Mouse (Mus musculus) intestine, postnatal 0 days (tissue): Measurements from ENCODE around the gene Smco4. TPM values are rescaled to one million over a fixed set of nuclear protein-coding genes. Genes with fewer than 3 reads are reported as not detected.

Experiments
- ATAC-seq: fragments of 200-750 bp; cut with Nextera tagmentation; 2 replicates; pipeline ENCODE4 v1.8.0; 2017; ENCODE audit warnings: mild to moderate bottlenecking, moderate TSS enrichment, moderate library complexity
- H3K27ac ChIP-seq: fragments of 300-500 bp; sonication (generic); 2 replicates; pipeline ENCODE4 v1.5.1; 2014; ENCODE audit warnings: mild to moderate bottlenecking, low read depth, low read length, moderate library complexity
- H3K27me3 ChIP-seq: fragments of 300-500 bp; sonication (generic); replicated peaks from 2 replicates; pipeline ENCODE4 v1.6.1; 2014; ENCODE audit warnings: low read length, mixed read lengths; ENCODE audit not compliant: control insufficient read depth, insufficient read depth
- H3K36me3 ChIP-seq: fragments of 300-500 bp; sonication (generic); 2 replicates; pipeline ENCODE4 v1.6.1; 2014; ENCODE audit warnings: mild to moderate bottlenecking, moderate library complexity; ENCODE audit not compliant: control insufficient read depth, insufficient read depth
- H3K4me1 ChIP-seq: fragments of 300-500 bp; sonication (generic); replicated peaks from 2 replicates; pipeline ENCODE4 v1.6.1; 2014; ENCODE audit warnings: antibody characterized with exemption, low read length, mixed read lengths; ENCODE audit not compliant: control insufficient read depth, insufficient read depth
- H3K4me2 ChIP-seq: fragments of 300-500 bp; sonication (generic); replicated peaks from 2 replicates; pipeline ENCODE4 v1.6.1; 2014; ENCODE audit warnings: low read depth, mild to moderate bottlenecking, moderate library complexity
- H3K4me3 ChIP-seq: fragments of 300-500 bp; sonication (generic); 2 replicates; pipeline ENCODE4 v1.5.1; 2014; ENCODE audit warnings: low read depth, low read length
- H3K9ac ChIP-seq: fragments of 300-500 bp; sonication (generic); 2 replicates; pipeline ENCODE4 v1.6.1; 2014; ENCODE audit warnings: mild to moderate bottlenecking, low read depth, low read length
- H3K9me3 ChIP-seq: fragments of 300-500 bp; sonication (generic); 2 replicates; pipeline ENCODE4 v1.6.1; 2016; ENCODE audit warnings: mixed run types; ENCODE audit not compliant: control insufficient read depth
- CTCF ChIP-seq: sonication (generic); IDR thresholded peaks from 2 replicates; pipeline ENCODE4 v1.5.1; 2016; ENCODE audit warnings: low read depth, mild to moderate bottlenecking, control low read depth, antibody characterized with exemption, moderate library complexity
- WGBS: fragments of 180-500 bp; shearing (Covaris S2); extraction: QIAGEN DNeasy Blood & Tissue Kit; methylation state at CpG from one replicate; pipeline ENCODE4 v1.1.7; 2014; 5-methylcytosine and 5-hydroxymethylcytosine counted together
- polyA plus RNA-seq: library from polyadenylated mRNA; unstranded; fragments of >200 nt; fragmentation: Nextera tagmentation; extraction: Ambion mirVana; gene quantifications from 2 replicates; pipeline ENCODE4 v1.2.1, GENCODE M21; 2015

The Smco4 gene
- polyA plus RNA-seq = 4.3 and 5.2 TPM in 2 replicates

DNA sequence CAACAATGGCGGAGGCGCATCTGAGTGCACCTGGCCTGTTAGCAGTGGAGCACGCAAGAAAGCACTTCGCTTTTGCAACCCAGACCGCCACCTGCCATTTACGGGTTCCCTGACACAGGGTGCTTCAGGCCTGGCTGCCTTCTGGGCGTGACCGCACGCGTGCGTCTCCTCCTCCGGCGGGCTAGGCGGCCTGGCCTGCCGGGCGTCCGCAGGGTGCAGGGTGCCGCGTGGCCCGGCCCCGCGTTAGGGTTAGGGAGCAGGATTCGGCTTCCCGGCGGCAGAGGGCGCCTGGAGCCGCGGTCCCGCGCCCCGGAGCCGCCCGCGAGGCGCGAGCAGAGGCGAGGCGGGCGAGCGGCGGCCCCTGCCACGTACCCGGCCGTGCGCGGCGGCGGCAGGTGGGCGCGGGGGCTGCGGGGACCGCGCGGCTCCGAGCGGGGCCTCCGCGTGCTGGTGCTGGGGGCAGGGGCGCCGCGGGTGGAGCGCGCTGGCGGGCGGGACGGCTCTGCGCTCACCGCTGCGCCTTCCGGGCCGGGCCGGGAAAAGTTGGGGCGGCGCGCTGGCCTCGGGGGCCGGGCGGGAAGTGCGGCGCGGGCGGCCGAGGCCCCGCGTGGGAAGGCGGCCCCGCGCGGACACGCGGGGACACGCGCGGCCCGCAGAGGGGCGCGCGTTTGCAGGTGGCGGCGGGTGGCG lies at the start of gene Smco4:
Gene Smco4 (plus strand): TSS at position 198 of the 690 bp plus-strand sequence.
- peak within 1 kb of the TSS; percentile 74 for H3K4me3 ChIP-seq
- TF ChIP-seq CTCF = peak; percentile 75
- H3K27me3 ChIP-seq = no peaks in the 10 kb centered on the region
- H3K9ac ChIP-seq = peak within 1 kb of the TSS; percentile 90
- peak within 1 kb of the TSS; percentile 80 for H3K27ac ChIP-seq
- H3K4me1 ChIP-seq = peaks cover 2% of the 10 kb centered on the region; the same call in 1 of the 2 replicates
- no peaks in the 10 kb centered on the region for H3K9me3 ChIP-seq
- peak; percentile 92 for ATAC-seq
- H3K36me3 ChIP-seq = no peaks in the 10 kb centered on the region
- peak within 1 kb of the TSS; percentile 97 for H3K4me2 ChIP-seq
- WGBS = 1% methylated on average over 65 of the region's 101 CpGs

DNA sequence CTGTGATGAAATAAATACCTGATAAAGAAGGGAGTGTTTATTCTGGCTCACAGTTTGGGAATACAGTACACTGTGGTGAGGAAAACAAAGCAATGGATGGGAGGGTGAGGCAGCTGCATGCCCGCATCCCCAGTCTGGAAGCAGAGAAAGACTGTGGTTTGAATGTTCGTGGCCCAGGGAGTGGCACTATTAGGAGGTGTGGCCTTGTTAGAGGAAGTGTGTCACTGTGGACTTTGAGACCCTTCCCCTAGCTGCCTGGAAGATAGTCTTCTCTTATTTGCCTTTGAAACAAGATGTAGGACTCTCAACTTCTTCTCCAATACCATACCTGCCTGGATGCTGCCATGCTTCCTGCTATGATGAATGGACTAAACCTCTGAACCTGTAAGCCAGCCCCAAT lies 45.8 kb upstream of the Smco4 start:
- WGBS = 50% methylated on average over 2 of the region's 2 CpGs

DNA sequence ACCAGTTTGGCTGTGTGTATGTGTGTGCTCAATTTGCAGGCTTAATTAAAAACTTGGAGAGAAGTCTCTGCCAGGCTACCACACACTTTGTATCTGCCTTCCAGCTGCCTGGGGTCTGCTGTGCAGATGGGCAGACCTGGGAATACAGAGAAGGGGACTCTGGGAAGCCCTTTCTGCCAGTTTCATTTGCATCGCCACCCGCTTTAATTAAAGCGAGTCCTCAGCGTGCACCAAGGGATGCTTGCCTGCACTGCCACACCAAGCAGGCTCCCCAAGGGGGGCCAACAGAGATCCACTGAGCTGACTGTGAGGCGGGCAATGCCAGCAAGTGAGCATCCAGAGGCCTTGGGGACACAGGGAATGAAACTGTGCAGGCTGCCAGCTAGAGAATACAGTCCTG lies 42.3 kb upstream of the Smco4 start:
- H3K4me3 ChIP-seq = no peak overlapping the region
- no peaks in the 10 kb centered on the region for H3K36me3 ChIP-seq
- no peak for ATAC-seq
- H3K4me1 ChIP-seq = no peaks in the 10 kb centered on the region
- no peaks in the 10 kb centered on the region for H3K9me3 ChIP-seq
- H3K27ac ChIP-seq = no peak overlapping the region
- H3K9ac ChIP-seq = no peak overlapping the region
- H3K27me3 ChIP-seq = no peaks in the 10 kb centered on the region
- TF ChIP-seq CTCF = no peak
- no peak overlapping the region for H3K4me2 ChIP-seq
- 72% methylated on average over 5 of the region's 5 CpGs for WGBS

More for the DNA sequence above, 45.8 kb upstream of the Smco4 start:
- no peaks in the 10 kb centered on the region for H3K9me3 ChIP-seq
- no peaks in the 10 kb centered on the region for H3K36me3 ChIP-seq
- TF ChIP-seq CTCF = no peak
- no peak overlapping the region for H3K4me3 ChIP-seq
- H3K4me2 ChIP-seq = no peak overlapping the region
- no peaks in the 10 kb centered on the region for H3K4me1 ChIP-seq
- 0 out of 2 replicates have a peak, but pooled peaks have one; percentile 25 for ATAC-seq
- no peak overlapping the region for H3K27ac ChIP-seq
- H3K9ac ChIP-seq = no peak overlapping the region
- H3K27me3 ChIP-seq = no peaks in the 10 kb centered on the region

DNA sequence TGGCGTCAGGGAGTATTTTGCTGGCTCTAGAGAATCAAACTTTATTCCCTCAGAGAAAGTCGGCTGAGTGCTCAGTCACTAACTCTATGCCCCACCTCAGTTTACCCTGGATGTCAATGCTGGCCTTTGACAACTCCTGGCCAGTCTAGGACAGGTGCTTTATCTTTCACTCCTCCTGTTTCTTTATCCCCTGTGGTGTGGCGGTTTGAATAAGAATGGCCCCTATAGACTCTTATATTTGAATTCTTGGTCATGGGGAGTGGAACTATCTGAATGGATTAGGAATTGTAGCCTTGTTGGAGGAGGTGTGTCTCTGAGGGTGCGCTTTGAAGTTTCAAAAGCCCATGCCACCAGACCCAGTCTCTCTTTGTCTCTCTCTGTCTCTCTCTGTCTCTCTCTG lies 21.0 kb upstream of the Smco4 start:
- ATAC-seq = no peak
- H3K4me1 ChIP-seq = no peaks in the 10 kb centered on the region

DNA sequence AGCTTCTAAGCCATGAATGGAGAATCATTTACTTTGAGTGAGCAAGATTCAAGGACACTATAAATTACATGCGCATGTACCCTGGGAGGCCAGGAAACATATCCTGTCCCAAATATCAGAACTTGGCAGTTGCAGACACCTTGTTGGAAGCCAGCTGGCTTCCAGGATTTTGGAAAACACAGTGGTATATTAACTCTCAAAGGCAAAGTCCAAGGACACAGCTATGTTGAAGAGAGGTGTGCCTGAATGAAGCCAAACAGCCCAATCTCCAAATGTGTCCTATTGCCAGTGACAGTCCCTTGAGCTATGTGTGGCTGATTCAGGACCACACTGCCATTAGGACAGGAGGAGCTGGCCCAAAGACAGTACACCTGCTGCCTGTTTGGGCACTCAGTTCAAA lies 20.0 kb upstream of the Smco4 start:
- Histone ChIP-seq H3K9me3 (no peaks in the 10 kb centered on the region), H3K4me2 (no peak overlapping the region), H3K4me1 (no peaks in the 10 kb centered on the region), H3K36me3 (no peaks in the 10 kb centered on the region), H3K9ac (no peak overlapping the region), H3K4me3 (no peak overlapping the region), H3K27ac (no peak overlapping the region), H3K27me3 (no peaks in the 10 kb centered on the region)
- WGBS = 86% methylated on average over 1 of the region's 1 CpGs
- no peak for ATAC-seq
- TF ChIP-seq CTCF = no peak

More for the DNA sequence above, 21.0 kb upstream of the Smco4 start:
- H3K27me3 ChIP-seq = no peaks in the 10 kb centered on the region
- H3K9ac ChIP-seq = no peak overlapping the region
- 73% methylated on average over 4 of the region's 4 CpGs for WGBS
- TF ChIP-seq CTCF = no peak
- H3K4me3 ChIP-seq = no peak overlapping the region
- H3K9me3 ChIP-seq = no peaks in the 10 kb centered on the region
- no peak overlapping the region for H3K27ac ChIP-seq
- no peaks in the 10 kb centered on the region for H3K36me3 ChIP-seq
- H3K4me2 ChIP-seq = no peak overlapping the region

DNA sequence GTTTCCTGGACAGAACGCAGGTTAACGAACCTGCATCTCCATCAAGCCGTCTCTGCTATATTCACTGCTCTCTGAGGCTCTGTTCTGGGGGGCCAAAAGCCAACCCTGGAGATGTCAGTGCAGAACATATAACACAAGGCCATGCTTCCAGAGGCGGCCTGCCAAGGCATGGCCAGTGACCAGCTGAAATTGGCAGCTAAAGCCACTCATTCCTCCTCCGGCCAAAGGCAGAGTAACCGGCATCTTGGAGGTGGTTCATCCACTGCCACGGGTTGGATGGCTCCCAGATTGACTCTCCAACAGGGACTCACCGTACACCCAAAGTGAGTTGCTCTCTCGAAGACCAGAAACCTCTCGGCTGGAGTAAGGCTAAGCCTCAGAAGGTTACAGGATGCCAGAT lies 15.7 kb upstream of the Smco4 start:
- Histone ChIP-seq H3K27ac (no peak overlapping the region), H3K4me1 (no peaks in the 10 kb centered on the region), H3K4me2 (no peak overlapping the region), H3K4me3 (no peak overlapping the region), H3K36me3 (no peaks in the 10 kb centered on the region), H3K27me3 (no peaks in the 10 kb centered on the region), H3K9me3 (no peaks in the 10 kb centered on the region), H3K9ac (no peak overlapping the region)
- WGBS = 86% methylated on average over 10 of the region's 10 CpGs
- no peak for ATAC-seq
- TF ChIP-seq CTCF = no peak
